Mouse (Mus musculus): ENCODE measurements at regions not wholly inside any gene's neighbourhood (a gene's known extent, or its start where the extent isn't known, plus 50 kb on each side); places are given as distances from the start of the nearest gene placed in this dataset.

GRCm38 (mm10) chr1:186236267-186237020 lies 119.3 kb upstream of the Lyplal1 start:
- no peak for DNase-seq (ENCODE audit: low read depth, low spot score)

DNA sequence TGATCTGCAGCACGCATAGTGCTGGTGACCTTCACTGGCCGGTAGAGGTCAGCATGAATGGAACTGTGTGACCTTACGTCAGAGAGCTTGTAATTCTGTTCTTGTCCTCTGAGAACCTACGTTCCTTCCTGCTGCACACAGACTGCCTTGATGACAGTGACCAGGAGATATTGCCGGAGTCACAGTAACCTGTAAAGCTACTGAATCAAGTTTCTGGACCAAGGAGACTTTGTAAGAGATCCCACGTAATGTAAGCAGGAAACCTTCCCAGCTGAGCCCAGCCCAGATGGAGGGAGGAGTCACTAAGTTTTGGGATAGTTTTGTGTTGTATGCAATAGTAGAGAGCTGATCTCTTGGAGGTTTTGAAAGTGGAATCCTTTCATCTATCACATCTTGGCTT lies 117.4 kb upstream of the Lyplal1 start:
- DNase-seq (ENCODE audit: low read depth, low spot score) = peak; percentile 15

GRCm38 (mm10) chr1:186230476-186230875 lies 113.4 kb upstream of the Lyplal1 start:
- DNase-seq (ENCODE audit: low read depth, low spot score) = no peak

GRCm38 (mm10) chr1:186229856-186230255 lies 112.7 kb upstream of the Lyplal1 start:
- DNase-seq (ENCODE audit: low read depth, low spot score) = no peak

- DNase-seq (ENCODE audit: low read depth, low spot score) = no peak
Measured at GRCm38 (mm10) chr1:186228396-186228795, 111.3 kb upstream of the Lyplal1 start.

DNA sequence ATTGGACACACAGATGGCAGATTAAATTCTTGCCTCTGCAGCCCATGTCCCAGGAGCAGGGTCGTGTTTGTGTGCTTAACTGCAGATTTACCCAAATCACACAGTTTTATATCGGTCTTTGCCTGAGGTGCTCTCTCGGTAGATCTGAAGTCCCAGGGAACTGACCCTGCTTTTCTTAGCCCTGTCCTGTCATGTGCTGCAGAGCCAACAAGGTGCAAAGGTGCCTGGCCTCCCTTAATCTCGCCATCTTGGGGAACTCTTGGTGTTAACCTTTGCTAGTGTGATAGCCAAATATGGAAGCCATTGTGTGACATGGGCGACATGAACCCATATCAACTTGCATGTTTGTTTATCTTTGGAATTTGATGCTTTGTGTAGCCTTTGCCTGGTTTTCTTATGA lies 107.1 kb upstream of the Lyplal1 start:
- DNase-seq (ENCODE audit: low read depth, low spot score) = no peak

DNA sequence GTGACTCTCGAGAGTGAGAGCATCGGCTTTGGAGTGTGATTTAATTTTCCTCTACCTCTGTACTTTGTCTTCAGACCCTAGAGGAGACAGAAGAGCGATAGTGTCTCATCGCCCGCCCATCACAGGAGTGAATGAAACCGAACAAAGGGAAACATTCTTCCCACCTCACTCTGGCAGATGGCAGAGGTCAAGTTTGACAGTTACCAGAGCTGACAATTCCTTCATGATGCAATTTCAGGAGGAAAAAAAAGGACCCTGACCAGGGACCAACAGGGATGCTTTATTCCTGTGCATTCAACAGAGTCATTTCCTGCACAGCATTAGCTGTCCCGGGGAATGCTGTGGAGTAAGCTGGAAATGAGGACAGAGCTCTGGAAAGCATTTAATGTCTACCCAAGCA lies 106.3 kb upstream of the Lyplal1 start:
- no peak for DNase-seq (ENCODE audit: low read depth, low spot score)

- DNase-seq (ENCODE audit: low read depth, low spot score) = no peak
Measured at GRCm38 (mm10) chr1:186218995-186219394, 101.9 kb upstream of the Lyplal1 start.

GRCm38 (mm10) chr1:186217198-186217597 lies 100.1 kb upstream of the Lyplal1 start:
- no peak for DNase-seq (ENCODE audit: low read depth, low spot score)

GRCm38 (mm10) chr1:186204151-186204550 lies 87.0 kb upstream of the Lyplal1 start:
- no peak for DNase-seq (ENCODE audit: low read depth, low spot score)

DNA sequence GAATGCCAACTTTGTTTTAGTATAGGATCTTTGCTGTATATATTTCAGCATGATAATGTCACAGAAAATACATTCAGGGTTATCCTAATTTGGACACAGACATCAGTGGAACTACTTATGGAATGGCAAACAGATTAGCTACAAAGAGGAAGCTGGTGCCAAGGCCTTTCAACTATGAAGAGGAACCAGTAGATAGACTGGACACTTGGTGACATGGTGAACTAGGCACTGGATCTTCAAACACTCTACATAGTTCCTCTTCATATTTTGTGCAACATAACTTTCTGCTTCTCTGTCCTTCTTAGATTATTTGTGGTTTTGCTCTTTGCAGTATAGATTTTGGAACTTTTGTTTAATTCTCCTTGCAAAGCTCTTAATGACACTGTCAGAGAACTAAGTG lies 85.4 kb upstream of the Lyplal1 start:
- DNase-seq (ENCODE audit: low read depth, low spot score) = no peak

GRCm38 (mm10) chr1:186198391-186198790 lies 81.3 kb upstream of the Lyplal1 start:
- DNase-seq (ENCODE audit: low read depth, low spot score) = no peak

- no peak for DNase-seq (ENCODE audit: low read depth, low spot score)
Measured at GRCm38 (mm10) chr1:186197057-186197456, 79.9 kb upstream of the Lyplal1 start.

DNA sequence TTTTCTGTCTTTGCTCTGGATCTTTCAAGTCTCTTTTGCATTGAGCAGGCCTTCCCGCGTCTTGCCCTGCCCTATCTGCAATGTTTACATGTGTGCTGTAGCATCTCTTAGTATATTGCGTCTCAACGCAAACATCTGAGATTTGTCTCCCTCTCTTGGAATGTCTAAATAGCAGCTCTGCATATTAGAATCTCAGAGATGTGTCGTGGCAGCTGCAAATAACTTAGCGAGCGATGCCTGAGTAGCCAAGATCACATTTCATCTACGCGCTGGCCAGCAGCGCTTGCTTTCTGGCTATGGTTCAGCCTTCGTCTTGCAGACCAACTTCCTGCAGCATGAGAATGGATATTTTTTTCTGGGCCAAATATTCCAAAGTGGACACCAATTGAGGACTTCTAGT lies 72.3 kb upstream of the Lyplal1 start:
- peak; percentile 9 for DNase-seq (ENCODE audit: low read depth, low spot score)

DNA sequence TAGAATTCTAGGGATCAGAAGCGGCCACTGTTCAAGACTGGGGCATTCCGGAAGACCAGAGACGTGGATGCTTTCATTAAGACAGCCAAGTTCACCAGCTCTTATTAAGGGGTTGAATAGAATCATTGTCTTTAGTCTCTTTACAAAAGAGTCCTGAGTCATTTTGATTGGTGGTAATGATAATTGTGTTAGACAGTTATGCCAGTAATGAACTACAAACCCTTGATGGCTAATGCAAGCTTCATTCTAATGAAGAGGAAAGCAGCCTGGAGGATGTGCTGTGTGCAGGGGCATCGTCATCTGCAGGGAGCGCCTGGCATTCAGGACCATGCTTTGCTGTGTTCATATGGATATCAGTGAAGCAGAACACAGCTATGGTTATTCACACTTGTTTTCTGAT lies 70.3 kb upstream of the Lyplal1 start:
- DNase-seq (ENCODE audit: low read depth, low spot score) = no peak

- DNase-seq (ENCODE audit: low read depth, low spot score) = no peak
Measured at GRCm38 (mm10) chr1:186183204-186183651, 66.1 kb upstream of the Lyplal1 start.

DNA sequence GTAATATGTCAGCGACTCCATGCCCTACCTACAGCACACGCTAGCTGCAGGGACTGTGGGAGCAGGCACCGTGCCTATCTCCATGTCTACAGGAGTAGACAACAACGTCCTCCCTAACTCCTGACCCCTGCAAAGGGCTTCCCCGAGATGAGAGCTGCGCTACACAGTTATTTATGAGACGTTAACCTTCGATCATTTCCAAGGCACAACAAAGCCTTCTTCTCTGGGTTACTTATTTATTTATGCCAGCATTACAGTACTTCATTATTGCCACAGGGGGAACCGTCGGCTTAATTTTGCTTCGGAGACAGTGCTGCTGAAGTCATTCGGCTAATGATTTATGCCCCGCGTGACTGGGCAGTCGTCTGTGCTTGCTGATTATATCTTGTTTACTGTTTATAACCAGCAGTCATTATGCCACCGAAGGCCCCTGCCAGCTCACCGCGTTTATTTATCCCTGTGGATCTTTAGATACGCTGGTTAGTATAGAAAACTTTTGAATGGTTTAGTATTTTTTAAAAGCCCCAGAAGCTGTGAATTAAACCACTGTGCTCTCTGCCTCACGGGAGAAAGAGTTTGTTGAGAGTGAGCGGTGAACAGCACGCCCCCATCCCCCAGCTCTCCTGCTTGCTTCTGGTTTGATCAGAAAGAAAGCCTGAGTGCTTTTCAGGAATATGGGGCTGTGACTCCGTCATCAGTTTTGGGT lies 65.5 kb upstream of the Lyplal1 start:
- peak; percentile 58 for DNase-seq (ENCODE audit: low read depth, low spot score)

GRCm38 (mm10) chr1:186177019-186177418 lies 59.9 kb upstream of the Lyplal1 start:
- no peak for DNase-seq (ENCODE audit: low read depth, low spot score)

- DNase-seq (ENCODE audit: low read depth, low spot score) = no peak
Measured at GRCm38 (mm10) chr1:186173472-186174014, 56.4 kb upstream of the Lyplal1 start.

GRCm38 (mm10) chr1:186171691-186172090 lies 54.6 kb upstream of the Lyplal1 start:
- no peak for DNase-seq (ENCODE audit: low read depth, low spot score)
